Mouse (Mus musculus) c-Kit-positive CD71-positive TER-119-positive erythroid progenitor cells, embryonic 14.5 days (primary cell): ENCODE data around the gene Ccdc138.

ENCODE experiments used
- DNase-seq: peaks from one replicate; pipeline ENCODE4 v3.0.0-alpha.2; 2013; ENCODE audit warnings: low spot score

Gene Ccdc138

GRCm38 (mm10) chr10:58585427-58586223, 87.9 kb downstream of the Ccdc138 start:
- DNase-seq = no peak

DNA sequence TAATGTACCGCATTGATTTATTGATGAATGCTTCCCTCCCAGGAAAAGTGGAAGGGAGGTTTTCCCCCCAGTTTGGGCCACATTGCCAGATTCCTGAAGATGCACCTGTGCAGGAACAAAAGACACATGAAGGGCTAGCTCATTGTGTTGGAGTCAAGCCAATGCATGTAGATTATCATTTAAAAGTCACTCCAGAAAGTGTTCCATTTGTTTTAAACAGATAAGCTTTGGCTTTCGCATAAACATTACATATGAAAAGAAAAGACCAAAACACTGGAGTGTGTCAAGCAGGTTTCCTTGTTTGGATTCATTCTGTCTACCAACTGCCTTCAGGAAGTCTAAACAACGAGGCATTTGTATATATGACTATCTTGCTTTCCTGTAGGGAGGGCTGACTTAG, 96.7 kb downstream of the Ccdc138 start:
- no peak for DNase-seq

- no peak for DNase-seq
These were observed 97.4 kb downstream of the Ccdc138 start for GRCm38 (mm10) chr10:58595197-58595596.

GRCm38 (mm10) chr10:58595821-58596220, 98.1 kb downstream of the Ccdc138 start:
- DNase-seq = no peak

DNA sequence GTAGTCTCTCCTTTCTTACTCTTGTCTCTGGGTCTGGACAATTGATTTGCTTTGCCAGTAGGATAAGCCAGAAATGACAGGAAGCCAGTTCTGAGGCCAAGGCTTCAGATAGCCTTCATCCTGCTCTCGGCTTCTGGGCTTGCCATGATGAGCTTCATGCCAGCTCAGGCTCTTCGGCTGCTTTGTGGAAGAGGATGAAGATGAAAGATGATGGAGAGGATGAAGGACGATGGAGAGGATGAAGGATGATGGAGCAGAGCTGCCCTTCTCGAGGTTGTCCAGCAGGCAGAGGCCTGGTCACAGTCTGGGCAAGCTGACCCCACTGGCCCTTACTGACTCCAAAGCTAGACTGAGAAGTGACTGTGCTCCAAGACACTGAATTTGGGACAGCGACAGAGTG, 102.4 kb downstream of the Ccdc138 start:
- no peak for DNase-seq

DNA sequence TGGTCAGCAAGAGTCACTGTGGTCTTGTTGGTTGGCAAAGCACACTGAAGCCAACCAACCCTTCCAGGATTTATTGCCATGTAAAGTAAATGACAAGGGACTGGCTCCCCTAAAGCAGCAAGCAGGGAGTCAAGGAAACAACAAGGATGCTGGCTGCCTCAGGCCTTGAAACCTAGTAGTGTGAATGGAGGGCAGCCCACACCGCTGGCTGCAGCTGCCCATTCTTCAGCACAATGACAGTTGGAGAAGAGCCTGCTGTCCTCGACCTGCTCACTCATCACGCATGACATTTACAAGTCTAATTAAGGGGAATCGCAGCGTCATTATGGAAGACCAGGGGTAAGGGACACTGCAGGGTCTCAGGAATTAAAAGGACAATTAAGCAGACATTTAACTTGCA, 103.2 kb downstream of the Ccdc138 start:
- no peak for DNase-seq

GRCm38 (mm10) chr10:58601431-58601901, 103.7 kb downstream of the Ccdc138 start:
- DNase-seq = no peak

DNA sequence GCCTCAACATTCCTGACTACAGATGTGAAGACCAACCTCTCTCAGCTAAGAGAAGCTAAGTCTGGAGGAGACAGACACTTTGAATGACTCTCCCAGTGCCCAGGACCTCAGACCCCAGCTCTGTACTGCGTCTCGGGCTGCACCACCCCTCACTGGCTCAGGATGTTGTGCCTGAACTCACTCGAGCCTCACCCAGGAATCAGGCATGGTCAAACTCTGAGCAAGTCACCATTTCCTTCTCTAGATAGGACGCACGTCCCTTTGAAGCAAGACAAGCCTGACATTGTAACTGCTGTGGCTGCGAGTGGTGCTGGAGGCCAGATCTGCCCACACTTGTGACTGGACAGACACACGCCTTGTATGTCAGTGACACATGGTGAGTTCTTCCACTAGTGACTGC, 104.2 kb downstream of the Ccdc138 start:
- no peak for DNase-seq

- DNase-seq = no peak
These were observed 107.0 kb downstream of the Ccdc138 start for GRCm38 (mm10) chr10:58604779-58605178.

DNA sequence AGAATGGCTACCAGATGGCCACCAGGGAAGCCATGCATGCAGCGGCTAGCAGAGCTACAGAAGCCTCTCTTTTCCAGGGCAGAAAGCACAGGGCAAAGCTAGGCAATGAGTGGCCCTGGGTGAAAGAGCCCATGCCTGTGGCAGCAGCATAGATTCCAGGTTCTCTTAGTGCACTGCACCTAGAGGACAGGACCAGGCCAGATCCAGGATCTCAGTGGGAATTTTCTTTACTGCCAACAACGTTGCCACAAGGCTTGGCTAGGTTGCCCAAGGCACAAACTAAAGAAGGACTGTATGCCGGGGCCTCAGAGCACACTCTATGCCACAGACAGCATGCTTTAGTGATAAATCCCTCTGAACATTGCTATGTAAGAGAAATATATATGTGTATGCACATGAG, 108.6 kb downstream of the Ccdc138 start:
- no peak for DNase-seq

- DNase-seq = no peak
These were observed 111.1 kb downstream of the Ccdc138 start for GRCm38 (mm10) chr10:58608858-58609257.

GRCm38 (mm10) chr10:58610484-58611261, 112.9 kb downstream of the Ccdc138 start:
- no peak for DNase-seq

GRCm38 (mm10) chr10:58614601-58615000, 116.9 kb downstream of the Ccdc138 start:
- no peak for DNase-seq

DNA sequence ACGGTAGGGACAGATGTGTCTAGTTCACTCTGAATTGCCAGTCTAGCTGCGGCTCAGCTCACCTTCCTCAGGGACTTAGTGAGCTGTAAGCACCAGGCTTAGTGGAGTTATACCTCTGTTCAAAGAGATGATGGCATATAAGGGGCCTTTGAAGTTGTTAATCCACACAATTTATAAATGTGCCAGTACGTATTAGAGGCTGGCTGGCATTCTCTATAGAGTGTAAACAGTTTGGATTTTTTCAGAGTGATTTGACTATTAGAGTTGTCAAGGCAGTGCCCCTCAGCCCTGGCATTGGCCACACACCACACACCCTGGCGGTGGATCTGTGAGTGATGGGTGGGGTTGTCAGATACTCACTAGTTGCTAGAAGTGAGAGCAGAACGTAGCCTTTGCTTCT, 118.8 kb downstream of the Ccdc138 start:
- no peak for DNase-seq

GRCm38 (mm10) chr10:58618501-58619216, 120.9 kb downstream of the Ccdc138 start:
- no peak for DNase-seq

DNA sequence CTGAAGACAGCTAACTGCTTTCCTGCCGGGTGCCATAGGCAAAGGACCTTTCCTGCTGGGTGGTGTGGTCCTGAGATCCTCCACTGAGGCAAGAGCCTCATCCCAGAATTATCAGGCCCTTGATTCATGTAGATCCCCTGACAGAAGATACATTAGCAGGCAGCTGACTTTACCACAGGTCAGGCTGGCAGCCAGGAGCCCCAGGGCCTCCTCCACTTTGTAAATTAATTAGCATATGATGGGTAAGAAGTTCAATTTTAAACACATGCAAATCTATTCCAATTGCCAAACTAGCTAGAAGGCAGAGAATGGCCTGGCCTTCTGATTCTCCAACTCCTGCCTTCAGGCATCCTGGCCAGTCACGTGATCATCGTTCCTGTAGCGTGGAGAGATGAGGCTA, 121.5 kb downstream of the Ccdc138 start:
- DNase-seq = no peak

DNA sequence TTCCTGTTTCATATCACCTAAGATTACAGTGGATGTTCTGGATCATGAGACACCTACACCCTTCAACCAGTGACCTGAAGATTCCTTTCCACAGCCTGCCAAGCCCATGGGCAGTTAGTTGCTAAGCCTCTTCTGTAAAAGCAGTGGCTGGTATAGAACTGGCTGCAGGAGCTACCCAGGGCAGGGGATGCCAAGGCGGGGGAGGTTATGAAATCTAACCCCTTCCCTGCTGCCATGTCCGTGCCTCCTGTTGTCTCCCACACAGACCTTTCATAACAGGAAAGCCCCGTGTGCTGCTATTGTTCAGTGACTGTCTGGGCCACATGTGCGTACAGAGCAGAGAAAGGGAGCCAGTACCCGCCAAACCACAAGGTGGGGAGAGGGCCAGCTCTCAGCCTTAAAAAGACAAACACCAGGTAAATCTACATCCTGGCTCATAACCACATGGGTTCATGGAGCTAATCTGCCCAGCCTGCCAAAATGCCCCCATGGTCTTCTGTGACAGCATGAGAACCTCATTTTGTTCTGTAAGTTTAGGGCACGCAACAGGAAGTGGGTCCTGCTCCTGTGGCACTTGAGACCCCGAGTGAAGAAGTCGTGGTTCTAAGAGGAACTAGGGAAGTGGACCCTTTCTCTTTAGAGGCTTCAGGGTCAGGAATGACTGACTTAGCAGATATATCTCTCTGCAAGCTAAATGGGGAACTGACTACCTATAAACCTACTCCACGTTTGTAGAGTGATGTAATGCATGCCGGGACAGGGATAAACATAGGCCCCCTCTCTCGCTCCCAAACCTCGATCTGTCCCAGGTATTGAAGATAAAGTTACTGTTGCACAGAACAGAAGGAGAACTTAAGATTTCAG, 127.3 kb downstream of the Ccdc138 start:
- no peak for DNase-seq
